Mouse (Mus musculus): ENCODE results near the gene Slc17a6. TPM values are rescaled to one million over a fixed set of nuclear protein-coding genes. Genes with fewer than 3 reads are reported as not detected.

Slc17a6 gene
- polyA plus RNA-seq, 1 experiment: 61.8 TPM

DNA sequence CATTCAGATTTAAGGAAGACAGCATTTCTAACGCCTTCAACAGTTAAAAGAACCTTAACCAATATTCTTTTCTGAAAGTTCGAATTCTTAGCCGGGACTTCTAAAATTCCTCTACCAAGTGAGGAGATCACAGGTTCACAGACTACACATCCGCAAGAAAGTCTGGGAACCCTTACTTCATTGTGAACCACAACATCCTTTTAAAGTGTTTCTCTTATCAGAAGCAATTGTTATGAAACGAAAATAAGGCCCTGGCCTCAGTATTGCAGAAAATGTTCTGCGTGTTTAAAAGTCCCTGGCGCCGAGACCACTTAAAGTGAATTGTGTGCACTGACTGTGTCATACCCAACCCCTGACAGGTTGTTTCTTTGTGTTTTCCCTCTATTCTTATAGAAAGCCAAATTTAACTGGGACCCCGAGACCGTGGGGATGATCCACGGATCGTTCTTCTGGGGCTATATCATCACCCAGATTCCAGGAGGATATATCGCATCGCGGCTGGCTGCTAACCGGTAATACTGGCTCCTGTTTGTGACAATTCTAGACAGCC is 4.7 kb downstream of the Slc17a6 start:
- DNase-seq (ENCODE audit: low read depth): peak; percentile 47
- no peak for TF ChIP-seq POLR2A (IDR thresholded peaks at IDR 0.05; ENCODE audit: borderline replicate concordance, extremely low read depth, insufficient read depth, insufficient read length, poor library complexity, severe bottlenecking)
- TF ChIP-seq CTCF (IDR thresholded peaks at IDR 0.05; ENCODE audit: borderline replicate concordance, extremely low read depth, insufficient read depth, insufficient read length): no peak

DNA sequence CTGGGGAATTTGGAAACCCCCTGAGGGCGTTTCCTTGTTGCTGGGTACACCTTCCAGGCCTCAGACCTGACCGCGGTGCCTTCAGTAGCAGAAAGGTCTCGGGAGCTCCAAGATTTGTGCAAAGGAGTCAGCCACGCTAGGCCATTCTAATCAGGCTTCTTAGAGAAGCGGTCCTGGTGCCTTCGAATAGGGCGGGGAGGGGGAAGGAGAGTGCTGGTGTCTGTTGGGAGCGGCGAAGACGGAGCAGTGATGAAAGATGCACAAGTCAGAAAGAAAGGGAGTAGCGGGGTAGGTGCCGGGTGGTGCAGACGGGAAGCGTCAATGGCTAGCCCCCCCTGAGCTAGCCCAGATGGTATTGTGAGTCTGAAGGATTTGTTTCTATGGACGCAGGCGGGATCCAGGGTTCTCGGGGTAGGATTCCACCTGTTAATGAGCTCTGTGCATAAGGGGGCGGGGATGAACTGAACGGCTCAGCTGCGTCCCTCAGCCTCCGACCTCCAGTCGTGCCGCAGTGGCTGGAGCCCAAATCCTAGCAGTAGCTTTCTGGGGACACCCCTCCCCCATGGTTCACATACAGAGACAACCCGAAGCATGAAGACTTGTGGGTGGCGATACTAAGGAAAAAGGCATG is 5.3 kb downstream of the Slc17a6 start:
- no peak for TF ChIP-seq POLR2A (IDR thresholded peaks at IDR 0.05; ENCODE audit: borderline replicate concordance, extremely low read depth, insufficient read depth, insufficient read length, poor library complexity, severe bottlenecking)
- TF ChIP-seq CTCF (IDR thresholded peaks at IDR 0.05; ENCODE audit: borderline replicate concordance, extremely low read depth, insufficient read depth, insufficient read length): no peak

DNA sequence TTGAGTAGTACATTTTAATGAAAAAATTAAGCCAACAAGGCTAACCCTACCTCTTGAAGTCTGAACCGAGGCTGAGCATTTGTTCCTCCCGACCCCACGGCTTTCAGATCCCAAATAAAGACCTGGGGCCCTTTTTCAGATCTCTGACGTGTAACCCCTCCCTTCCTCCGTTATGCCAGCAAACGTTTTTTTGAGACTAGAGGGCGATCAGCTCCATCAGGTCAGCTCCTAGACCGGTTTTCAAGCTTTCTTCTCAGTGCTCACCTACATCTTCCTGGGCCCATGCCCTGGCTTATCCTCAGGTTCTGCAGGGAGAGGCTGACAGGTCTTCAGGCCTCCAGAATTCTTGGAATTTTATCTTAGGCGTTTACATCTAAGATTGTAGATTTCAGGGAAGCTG is 5.9 kb downstream of the Slc17a6 start:
- no peak for TF ChIP-seq CTCF (IDR thresholded peaks at IDR 0.05; ENCODE audit: borderline replicate concordance, extremely low read depth, insufficient read depth, insufficient read length)
- TF ChIP-seq POLR2A (IDR thresholded peaks at IDR 0.05; ENCODE audit: borderline replicate concordance, extremely low read depth, insufficient read depth, insufficient read length, poor library complexity, severe bottlenecking): no peak
- DNase-seq (ENCODE audit: low read depth): no peak

More for the DNA sequence above, 5.3 kb downstream of the Slc17a6 start:
- peak; percentile 95 for DNase-seq (ENCODE audit: low read depth)

DNA sequence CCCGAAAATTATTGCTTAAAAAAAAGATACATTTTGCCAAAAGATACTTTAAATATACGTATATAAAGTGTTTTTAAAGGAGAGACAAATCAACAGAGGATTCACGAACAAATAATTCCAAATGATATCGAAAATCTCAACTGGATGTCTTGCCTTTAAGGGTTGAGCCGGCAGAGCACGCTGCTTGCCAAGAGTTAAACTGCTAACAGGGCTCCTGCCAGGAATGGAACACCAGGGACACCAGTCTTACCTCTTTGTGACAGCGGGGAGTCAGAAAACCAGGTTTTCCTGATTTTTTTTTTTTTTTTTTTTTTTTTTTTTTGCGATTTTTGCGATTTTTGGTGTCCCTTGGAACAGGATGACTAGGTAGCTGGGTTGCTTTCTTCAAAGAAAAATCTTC is 6.5 kb downstream of the Slc17a6 start:
- peak; percentile 85 for DNase-seq (ENCODE audit: low read depth)
- TF ChIP-seq CTCF (IDR thresholded peaks at IDR 0.05; ENCODE audit: borderline replicate concordance, extremely low read depth, insufficient read depth, insufficient read length): peak; percentile 28; the same call in 1 of the 2 replicates
- TF ChIP-seq POLR2A (IDR thresholded peaks at IDR 0.05; ENCODE audit: borderline replicate concordance, extremely low read depth, insufficient read depth, insufficient read length, poor library complexity, severe bottlenecking): no peak

DNA sequence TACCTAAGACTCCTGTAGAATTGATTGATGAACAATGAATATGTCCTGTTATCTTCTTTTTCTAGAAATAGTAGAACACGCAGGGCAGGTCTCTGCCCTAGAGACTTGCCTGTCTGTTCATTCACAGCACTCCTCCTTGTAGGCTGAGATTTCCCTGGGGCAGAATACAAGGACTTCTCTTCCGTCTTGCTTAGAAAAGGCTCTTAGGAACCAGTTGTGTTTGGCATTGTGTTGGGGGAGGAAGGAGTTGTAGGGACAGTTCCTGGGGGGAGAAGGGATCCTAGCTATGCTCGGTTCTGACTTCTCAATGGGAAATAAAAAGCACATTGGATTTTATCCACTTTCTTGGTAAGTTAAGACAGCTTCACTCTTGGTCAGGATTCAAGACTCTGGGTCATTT is 7.4 kb downstream of the Slc17a6 start:
- peak; percentile 69 for DNase-seq (ENCODE audit: low read depth)
- no peak for TF ChIP-seq POLR2A (IDR thresholded peaks at IDR 0.05; ENCODE audit: borderline replicate concordance, extremely low read depth, insufficient read depth, insufficient read length, poor library complexity, severe bottlenecking)
- TF ChIP-seq CTCF (IDR thresholded peaks at IDR 0.05; ENCODE audit: borderline replicate concordance, extremely low read depth, insufficient read depth, insufficient read length): no peak

DNA sequence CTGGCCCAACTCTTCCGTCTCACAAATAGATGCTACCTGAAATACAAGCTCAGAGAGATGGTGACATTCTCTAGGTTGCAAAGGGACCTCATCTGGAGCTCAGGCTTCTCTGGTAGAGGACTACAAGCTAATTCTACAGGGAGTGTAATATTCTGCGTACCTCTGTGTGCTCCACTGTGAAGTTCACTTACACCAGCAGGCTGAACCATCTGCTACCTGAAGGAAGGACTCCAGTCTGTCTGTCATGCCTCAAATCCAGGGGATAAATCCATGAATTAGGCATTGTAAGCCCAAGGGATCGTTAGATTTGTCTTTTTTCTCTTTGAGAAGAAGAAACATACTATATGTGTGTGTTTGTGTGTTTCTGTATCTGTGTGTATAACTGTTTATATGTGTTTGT is 9.4 kb downstream of the Slc17a6 start:
- DNase-seq (ENCODE audit: low read depth): peak; percentile 68
- TF ChIP-seq CTCF (IDR thresholded peaks at IDR 0.05; ENCODE audit: borderline replicate concordance, extremely low read depth, insufficient read depth, insufficient read length): no peak
- TF ChIP-seq POLR2A (IDR thresholded peaks at IDR 0.05; ENCODE audit: borderline replicate concordance, extremely low read depth, insufficient read depth, insufficient read length, poor library complexity, severe bottlenecking): no peak

DNA sequence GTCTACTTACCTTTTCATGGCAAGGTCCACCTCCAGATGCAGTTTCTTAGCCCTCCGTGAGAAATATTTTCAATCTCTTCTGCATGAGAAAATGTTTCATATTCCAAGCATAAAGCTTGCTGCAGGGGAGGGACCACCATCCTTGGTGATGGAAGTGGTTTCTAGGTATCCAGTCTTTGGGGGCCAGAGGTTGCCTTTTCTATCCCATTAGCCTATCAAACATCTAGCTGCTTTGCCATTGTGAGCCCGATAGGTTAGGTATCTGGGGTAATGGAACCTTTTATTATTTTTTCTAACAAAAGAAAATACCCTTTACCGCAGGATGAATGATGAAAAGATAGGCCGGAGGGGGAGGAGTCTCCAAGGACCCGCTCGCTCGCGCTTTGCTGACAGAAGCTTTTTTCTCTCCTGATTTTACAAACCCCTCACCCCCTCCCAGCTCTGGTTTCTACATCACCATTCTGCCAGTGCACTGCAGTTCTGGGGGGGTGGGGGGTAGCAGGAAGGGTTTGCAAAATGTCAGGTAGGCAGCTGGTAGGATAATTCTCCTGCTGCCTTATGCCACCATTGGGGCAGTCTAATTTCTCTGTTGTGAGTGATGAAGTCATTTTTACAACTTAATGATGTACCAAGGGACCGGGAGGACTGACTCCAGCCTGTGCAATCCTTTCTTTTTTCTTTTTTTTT is 10.9 kb downstream of the Slc17a6 start:
- DNase-seq (ENCODE audit: low read depth): peak; percentile 95
- TF ChIP-seq CTCF (IDR thresholded peaks at IDR 0.05; ENCODE audit: borderline replicate concordance, extremely low read depth, insufficient read depth, insufficient read length) (no peak), POLR2A (IDR thresholded peaks at IDR 0.05; ENCODE audit: borderline replicate concordance, extremely low read depth, insufficient read depth, insufficient read length, poor library complexity, severe bottlenecking) (no peak)

DNA sequence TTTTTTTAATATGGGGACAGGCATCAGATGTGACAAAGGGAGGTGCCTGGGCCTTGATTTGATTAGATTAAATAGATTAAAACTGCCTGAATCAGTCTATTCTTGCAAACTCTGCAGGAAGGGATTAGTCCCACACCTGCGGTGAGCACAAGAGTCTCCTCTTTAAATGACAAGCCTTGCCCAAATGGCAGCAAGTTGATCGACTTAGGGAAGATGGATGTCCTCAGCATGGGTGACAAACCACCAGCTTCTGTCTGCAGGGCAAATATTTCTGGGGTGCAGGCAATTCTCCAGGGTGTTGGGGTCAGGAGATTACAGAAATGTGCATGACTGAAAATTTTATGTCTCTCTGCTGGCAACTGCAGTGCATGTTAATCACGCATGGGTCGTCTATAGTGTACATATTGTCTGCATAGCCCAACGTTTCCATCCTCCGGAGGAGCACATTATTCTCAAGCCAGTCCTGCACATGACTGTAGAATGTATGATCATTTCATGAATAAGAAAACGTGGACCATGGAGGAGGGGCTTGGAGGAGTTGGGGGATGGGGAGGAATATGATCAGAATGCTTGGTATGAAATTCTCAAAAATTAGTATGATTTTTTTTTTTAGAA is 11.5 kb downstream of the Slc17a6 start:
- no peak for TF ChIP-seq POLR2A (IDR thresholded peaks at IDR 0.05; ENCODE audit: borderline replicate concordance, extremely low read depth, insufficient read depth, insufficient read length, poor library complexity, severe bottlenecking)
- no peak for TF ChIP-seq CTCF (IDR thresholded peaks at IDR 0.05; ENCODE audit: borderline replicate concordance, extremely low read depth, insufficient read depth, insufficient read length)
- no peak for DNase-seq (ENCODE audit: low read depth)

DNA sequence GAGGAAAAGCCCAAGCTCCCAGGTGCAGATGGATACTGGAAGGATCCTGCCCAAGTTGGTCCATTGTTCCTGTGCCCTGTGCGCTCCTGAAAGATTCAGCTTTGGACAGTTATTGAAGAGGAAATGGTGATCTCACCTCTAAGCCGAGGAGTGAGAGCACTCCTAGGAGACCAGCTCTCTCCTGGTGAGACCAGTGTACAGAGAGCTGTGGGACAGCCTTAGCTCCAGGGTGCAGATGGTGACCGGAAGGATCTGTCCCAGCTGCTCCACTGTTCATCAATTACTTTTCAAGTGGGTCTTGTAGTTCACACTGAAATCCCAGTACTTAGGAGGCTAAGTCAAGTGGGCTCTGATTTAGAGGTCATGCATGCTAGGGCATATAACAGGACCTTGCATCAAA is 35.3 kb downstream of the Slc17a6 start:
- DNase-seq (ENCODE audit: low read depth): no peak
- no peak for TF ChIP-seq POLR2A (IDR thresholded peaks at IDR 0.05; ENCODE audit: borderline replicate concordance, extremely low read depth, insufficient read depth, insufficient read length, poor library complexity, severe bottlenecking)
- TF ChIP-seq CTCF (IDR thresholded peaks at IDR 0.05; ENCODE audit: borderline replicate concordance, extremely low read depth, insufficient read depth, insufficient read length): no peak

DNA sequence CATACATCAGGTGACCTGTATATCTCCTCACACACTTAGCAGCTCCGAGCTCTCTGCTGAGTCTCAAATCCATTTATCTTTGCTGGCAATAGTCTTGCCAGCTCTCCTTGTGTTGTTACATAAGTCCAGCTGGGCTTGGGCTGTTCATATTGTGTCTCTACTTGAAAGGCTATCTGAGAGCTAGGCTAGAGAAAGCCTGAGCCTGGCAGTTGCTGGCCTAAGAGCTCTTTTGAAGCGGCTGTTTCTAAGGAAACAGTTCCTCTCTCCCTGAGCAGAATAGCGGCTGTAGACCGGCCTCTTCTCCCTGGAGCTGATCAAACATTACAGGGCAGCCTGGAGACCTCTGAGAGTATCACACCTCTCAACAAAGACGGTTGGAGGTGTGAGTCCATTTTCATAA is 40.6 kb downstream of the Slc17a6 start:
- no peak for TF ChIP-seq POLR2A (IDR thresholded peaks at IDR 0.05; ENCODE audit: borderline replicate concordance, extremely low read depth, insufficient read depth, insufficient read length, poor library complexity, severe bottlenecking)
- no peak for TF ChIP-seq CTCF (IDR thresholded peaks at IDR 0.05; ENCODE audit: borderline replicate concordance, extremely low read depth, insufficient read depth, insufficient read length)
- peak; percentile 90 for DNase-seq (ENCODE audit: low read depth)

DNA sequence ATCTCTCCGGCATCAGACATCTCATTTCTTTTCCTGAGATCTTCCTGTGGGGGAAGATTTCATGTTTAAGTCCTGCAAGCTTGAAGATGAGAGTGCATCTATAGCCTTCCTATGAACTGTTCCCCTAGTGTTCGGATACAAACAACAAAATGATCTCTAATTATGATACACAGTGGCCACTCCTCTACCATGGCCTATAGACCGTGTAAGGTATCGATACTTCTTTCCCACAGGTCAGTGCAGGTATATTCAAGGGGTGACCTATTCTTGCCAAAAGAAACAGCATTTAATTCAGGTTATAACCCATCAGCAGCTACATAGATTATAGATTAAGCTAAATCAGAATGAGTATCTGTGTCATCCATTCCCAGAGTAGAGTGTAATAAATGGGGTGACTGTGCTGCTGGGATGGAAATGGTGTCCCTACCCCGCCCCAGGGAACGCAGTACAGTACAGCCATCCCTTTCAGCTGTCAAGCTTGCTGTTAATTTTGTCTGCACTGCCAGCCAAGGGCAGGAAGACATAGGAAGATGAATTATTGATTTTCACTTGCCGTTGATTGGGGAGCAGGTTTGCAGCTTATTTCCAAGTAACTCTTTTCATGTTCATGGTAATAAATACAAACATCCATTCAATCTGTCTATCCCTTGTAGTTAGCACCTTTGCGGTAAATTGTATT is 71.9 kb downstream of the Slc17a6 start:
- no peak for TF ChIP-seq POLR2A (IDR thresholded peaks at IDR 0.05; ENCODE audit: borderline replicate concordance, extremely low read depth, insufficient read depth, insufficient read length, poor library complexity, severe bottlenecking)
- DNase-seq (ENCODE audit: low read depth): peak; percentile 65
